Mouse (Mus musculus) 3134 (cell line): ENCODE measurements around the gene Ly86.

Experiments used
- DNase-seq: peaks from one replicate; pipeline ENCODE4 v3.0.0-alpha.2; 2011; ENCODE audit warnings: low spot score; ENCODE audit not compliant: insufficient read length; ENCODE audit errors: extremely low read depth

Ly86 gene

GRCm38 (mm10) chr13:37454356-37454755 is 109.3 kb downstream of the Ly86 start:
- DNase-seq, result peak; percentile 29

GRCm38 (mm10) chr13:37455561-37455960 is 110.6 kb downstream of the Ly86 start:
- DNase-seq, result no peak

GRCm38 (mm10) chr13:37457007-37457827 is 112.2 kb downstream of the Ly86 start:
- DNase-seq, result peak; percentile 27

- no peak for DNase-seq
Measured at GRCm38 (mm10) chr13:37458557-37458956, 113.5 kb downstream of the Ly86 start.

- no peak for DNase-seq
Measured at GRCm38 (mm10) chr13:37459022-37459421, 114.0 kb downstream of the Ly86 start.

- no peak for DNase-seq
Measured at GRCm38 (mm10) chr13:37459957-37460930, 115.2 kb downstream of the Ly86 start.

GRCm38 (mm10) chr13:37462049-37462702 is 117.2 kb downstream of the Ly86 start:
- no peak for DNase-seq

- no peak for DNase-seq
Measured at GRCm38 (mm10) chr13:37465710-37466109, 120.7 kb downstream of the Ly86 start.

- no peak for DNase-seq
Measured at GRCm38 (mm10) chr13:37467795-37468194, 122.8 kb downstream of the Ly86 start.
